17 mouse cellular contexts compared by ENCODE assay signal in genomic region chr11:90198048-90198447, GRCm38 (mm10). TPM values are rescaled to one million over a fixed set of nuclear protein-coding genes. Genes with fewer than 3 reads are reported as not detected.
DNase-seq lines count a peak whose midpoint lies in the region; ATAC-seq and TF ChIP-seq lines count a peak whose summit lies in the region.
"Had no signal": no experiment of that assay in that cellular context is flagged by ENCODE, and none has a peak within 500 bp of the region (broad histone marks: within the 10 kb centered on the region; RNA-seq: fewer than 3 reads in every experiment).

No protein-coding gene starts in this region.

- no peak for TF ChIP-seq CTCF in brain, embryonic 14.5 days (IDR thresholded peaks at IDR 0.05; ENCODE audit: borderline replicate concordance, extremely low read depth, insufficient read depth, insufficient read length)

- intact Hi-C loops in left cerebral cortex, postnatal 25 days (cut with DNase I), result no loop called here
- intact Hi-C loops in left cerebral cortex, postnatal 4 days (cut with DNase I), result no loop called here

- ATAC-seq in CD4-positive, CD25-positive, alpha-beta regulatory T cell, adult 4 months, result peak; percentile 41
- ATAC-seq: forebrain, embryonic 13.5 days; inflammation-experienced regulatory T-cells, adult 6 months had no signal

- DNase-seq in left cerebral cortex, postnatal 25 days (ENCODE audit: low spot score in 2 of 2), result peak; percentile 9 to 34
- DNase-seq in left cerebral cortex, postnatal 4 days, result no peak
- DNase-seq in brain, embryonic 14.5 days (ENCODE audit: low read depth), result peak; percentile 46
- peak; percentile 63 for DNase-seq in layer of hippocampus, adult 9-10 months (ENCODE audit: low spot score)
- DNase-seq in gastrocnemius, postnatal 25 days, result no peak
- no peak for DNase-seq in kidney, postnatal 25 days
- DNase-seq: adrenal gland, adult 2 months; cerebellum, adult 8-10 months; heart, postnatal 4 days; kidney, adult 9 months; lung, adult 18-20 months; lung, postnatal 36 days; right cerebral cortex, postnatal 25 days; thymus, postnatal 25 days had no signal

- no peak for TF ChIP-seq POLR2A in brain, embryonic 14.5 days (IDR thresholded peaks at IDR 0.05; ENCODE audit: borderline replicate concordance, extremely low read depth, insufficient read depth, insufficient read length, poor library complexity, severe bottlenecking)

RNA-seq across cellular contexts. Expression of gene Gm45716, which starts 10.6 kb away (rescaled TPM):
- 1 to 10 TPM; 4.0 to 4.8 TPM for total RNA-seq in left cerebral cortex, postnatal 25 days (2021)
- 1 to 10 TPM; 7.4 to 8.3 TPM for total RNA-seq in left cerebral cortex, postnatal 4 days (2021)
- 1 to 10 TPM; 3.1 to 4.9 TPM for polyA plus RNA-seq in CD4-positive, CD25-positive, alpha-beta regulatory T cell, adult 4 months (2017; shearing (Covaris generic))
- polyA plus RNA-seq in brain, embryonic 14.5 days (2012; rRNA removed), result 16.6 and 17.3 TPM in 2 replicates
- total RNA-seq in gastrocnemius, postnatal 25 days (2021), result 1 to 10 TPM; 1.6 to 2.9 TPM

RNA-seq across cellular contexts. Expression of gene Mmd, which starts 51.2 kb away (rescaled TPM):
- 100 to 1,000 TPM; 227 to 240 TPM for total RNA-seq in left cerebral cortex, postnatal 25 days (2021)
- total RNA-seq in left cerebral cortex, postnatal 4 days (2021), result 100 to 1,000 TPM; 189 to 209 TPM
- polyA plus RNA-seq in CD4-positive, CD25-positive, alpha-beta regulatory T cell, adult 4 months (2017; shearing (Covaris generic)), result 10 to 100 TPM; 20.8 to 21.5 TPM
- polyA plus RNA-seq in brain, embryonic 14.5 days (2012; rRNA removed), result 78.5 and 102 TPM in 2 replicates
- total RNA-seq in gastrocnemius, postnatal 25 days (2021), result 10 to 100 TPM in 1 of 2 experiments, 1 to 10 TPM in 1; 8.9 to 21.8 TPM

Comparison
In these comparisons a context has a peak if more than half of its experiments do, and no peak if none do; other contexts are left out.
1. DNase-seq: peak in left cerebral cortex, postnatal 25 days (2 of 2), brain, embryonic 14.5 days (single experiment) and layer of hippocampus, adult 9-10 months (single experiment); none in left cerebral cortex, postnatal 4 days (single experiment), gastrocnemius, postnatal 25 days (single experiment) and kidney, postnatal 25 days (0 of 2).
2. RNA of gene Mmd, which starts 51.2 kb away (total RNA-seq): 227 to 240 TPM in left cerebral cortex, postnatal 25 days and 189 to 209 TPM in left cerebral cortex, postnatal 4 days; 8.9 to 21.8 TPM in gastrocnemius, postnatal 25 days; every median in the first group is over 4 times any median in the second.